Mouse (Mus musculus) liver, postnatal 0 days (tissue): ENCODE data around the gene Olfr685. TPM values are rescaled to one million over a fixed set of nuclear protein-coding genes. Genes with fewer than 3 reads are reported as not detected.

ENCODE experiments used
- ATAC-seq: fragments of 200-750 bp; cut with Nextera tagmentation; 2 replicates; pipeline ENCODE4 v1.8.0; 2017; ENCODE audit warnings: mild to moderate bottlenecking, moderate library complexity
- DNase-seq: peaks from one replicate; pipeline ENCODE4 v3.0.0-alpha.2; 2016
- H3K27ac ChIP-seq: fragments of 300-500 bp; sonication (generic); 2 replicates; pipeline ENCODE4 v1.5.1; 2014; ENCODE audit warnings: antibody characterized with exemption, moderate library complexity, mild to moderate bottlenecking, low read depth
- H3K27me3 ChIP-seq: fragments of 300-500 bp; sonication (generic); 2 replicates; pipeline ENCODE4 v1.6.1; 2014; ENCODE audit warnings: low read length, control low read depth, mixed read lengths; ENCODE audit not compliant: insufficient read depth
- H3K36me3 ChIP-seq: fragments of 300-500 bp; sonication (generic); replicated peaks from 2 replicates; pipeline ENCODE4 v1.6.1; 2014; ENCODE audit warnings: mild to moderate bottlenecking, control low read depth, low read length, moderate library complexity, mixed read lengths; ENCODE audit not compliant: insufficient read depth
- H3K4me1 ChIP-seq: fragments of 300-500 bp; sonication (generic); 2 replicates; pipeline ENCODE4 v1.6.1; 2014; ENCODE audit warnings: antibody characterized with exemption, mild to moderate bottlenecking, control low read depth; ENCODE audit not compliant: insufficient read depth
- H3K4me2 ChIP-seq: fragments of 300-500 bp; sonication (generic); 2 replicates; pipeline ENCODE4 v1.6.1; 2014; ENCODE audit warnings: low read depth, mild to moderate bottlenecking, low read length, moderate library complexity, mixed read lengths
- H3K4me3 ChIP-seq: fragments of 300-500 bp; sonication (generic); 2 replicates; pipeline ENCODE4 v1.5.1; 2014; ENCODE audit warnings: low read depth, low read length
- H3K9ac ChIP-seq: fragments of 300-500 bp; sonication (generic); replicated peaks from 2 replicates; pipeline ENCODE4 v1.6.1; 2014; ENCODE audit warnings: mild to moderate bottlenecking, moderate library complexity
- H3K9me3 ChIP-seq: fragments of 300-500 bp; sonication (generic); 2 replicates; pipeline ENCODE4 v1.6.1; 2016; ENCODE audit warnings: mild to moderate bottlenecking, control low read depth, low read length, mixed read lengths
- CTCF ChIP-seq: sonication (generic); IDR thresholded peaks from 2 replicates; pipeline ENCODE4 v1.5.1; 2016; ENCODE audit warnings: antibody characterized with exemption, low read depth
- EP300 ChIP-seq: IDR thresholded peaks from 2 replicates; pipeline ENCODE4 v1.6.1; 2016; ENCODE audit warnings: antibody characterized with exemption, low read depth, mild to moderate bottlenecking
- WGBS: fragments of 180-500 bp; shearing (Covaris S2); extraction: QIAGEN DNeasy Blood & Tissue Kit; methylation state at CpG from one replicate; pipeline ENCODE4 v1.1.7; 2014; ENCODE audit not compliant: insufficient replicate concordance; 5-methylcytosine and 5-hydroxymethylcytosine counted together
- polyA plus RNA-seq: library from polyadenylated mRNA; unstranded; fragments of >200 nt; fragmentation: Nextera tagmentation; extraction: Ambion mirVana; gene quantifications from 2 replicates; pipeline ENCODE4 v1.2.1, GENCODE M21; 2015

Olfr685 gene
- polyA plus RNA-seq = not detected in 2 replicates

DNA sequence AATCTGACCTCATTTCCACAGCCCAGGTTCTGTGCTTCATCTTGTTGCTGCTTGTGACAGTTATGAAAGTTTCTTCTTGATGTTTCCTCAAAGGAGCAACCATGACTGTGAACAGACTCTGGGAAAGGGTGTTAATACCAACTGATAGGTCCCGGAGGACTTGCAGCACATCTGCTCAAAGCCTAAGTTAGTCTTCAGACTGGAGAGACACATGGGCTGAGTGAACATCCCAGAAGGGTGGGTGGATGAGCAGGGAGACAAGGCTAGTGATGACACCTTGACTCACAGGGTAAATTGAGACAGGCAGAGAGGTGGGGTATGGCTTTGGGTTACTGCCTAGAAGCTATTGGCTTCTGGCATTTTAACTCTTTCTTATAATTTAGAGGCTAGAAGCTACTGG, at the start of gene Olfr685:
Gene Olfr685 (minus strand): TSS at position 101 of the 400 bp plus-strand sequence.
- ATAC-seq (no peak), DNase-seq (no peak)
- Histone ChIP-seq H3K4me2 (no peak within 1 kb of the TSS), H3K27ac (no peak within 1 kb of the TSS), H3K36me3 (no peaks in the 10 kb centered on the region), H3K9me3 (no peaks in the 10 kb centered on the region), H3K4me3 (no peak within 1 kb of the TSS), H3K27me3 (no peaks in the 10 kb centered on the region), H3K4me1 (no peaks in the 10 kb centered on the region), H3K9ac (no peak within 1 kb of the TSS)
- TF ChIP-seq CTCF = no peak
- TF ChIP-seq EP300 = no peak
- 81% methylated on average over 1 of the region's 1 CpGs for WGBS

DNA sequence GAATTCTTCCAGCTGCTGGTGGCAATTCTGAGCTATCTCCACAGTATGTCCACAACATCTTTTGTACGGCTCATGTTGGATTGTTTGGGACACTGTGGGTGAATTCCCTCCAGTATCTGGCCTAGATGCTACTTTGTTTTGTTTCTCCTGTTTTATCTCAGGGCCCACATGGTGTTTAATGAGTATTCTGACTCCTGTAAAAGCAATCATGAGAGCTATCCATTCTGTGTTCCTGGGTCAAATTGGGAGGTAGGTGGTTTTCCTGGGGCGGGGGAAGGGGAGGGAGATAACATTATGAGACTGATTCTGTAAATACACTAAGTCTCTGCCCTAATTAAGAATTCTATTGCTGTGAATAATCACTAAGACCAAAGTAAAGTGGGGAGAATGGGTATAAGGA, 43.6 kb upstream of the Olfr685 start:
- no peaks in the 10 kb centered on the region for H3K4me1 ChIP-seq
- H3K4me2 ChIP-seq = no peak overlapping the region
- no peaks in the 10 kb centered on the region for H3K27me3 ChIP-seq
- H3K4me3 ChIP-seq = no peak overlapping the region
- no peak overlapping the region for H3K27ac ChIP-seq
- H3K9me3 ChIP-seq = no peaks in the 10 kb centered on the region
- 79% methylated on average over 2 of the region's 2 CpGs for WGBS
- no peaks in the 10 kb centered on the region for H3K36me3 ChIP-seq
- DNase-seq (no peak), ATAC-seq (no peak)
- H3K9ac ChIP-seq = no peak overlapping the region
- TF ChIP-seq CTCF (no peak), EP300 (no peak)

DNA sequence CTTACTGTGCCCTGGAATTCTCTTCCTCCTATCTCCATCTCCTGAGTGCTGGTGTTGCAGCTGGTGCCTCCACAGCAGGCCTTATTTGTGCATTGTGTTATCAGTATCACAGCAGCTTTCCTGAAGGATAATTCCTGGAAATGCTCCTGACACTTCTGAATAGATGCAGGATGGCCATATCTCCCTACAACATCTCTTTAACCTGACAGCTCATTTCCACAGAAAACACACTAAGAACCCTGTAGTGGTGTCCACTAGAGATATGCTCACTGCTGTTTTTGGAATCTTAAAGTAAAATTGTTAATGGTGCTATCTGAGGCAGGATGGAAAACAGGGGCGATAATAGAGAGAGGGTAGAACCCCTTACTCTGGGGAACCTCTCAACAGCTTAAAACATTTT, 42.3 kb upstream of the Olfr685 start:
- ATAC-seq (no peak), DNase-seq (no peak)
- Histone ChIP-seq H3K27ac (no peak overlapping the region), H3K9me3 (no peaks in the 10 kb centered on the region), H3K4me3 (no peak overlapping the region), H3K27me3 (no peaks in the 10 kb centered on the region), H3K9ac (no peak overlapping the region), H3K4me2 (no peak overlapping the region), H3K4me1 (no peaks in the 10 kb centered on the region), H3K36me3 (no peaks in the 10 kb centered on the region)
- no peak for TF ChIP-seq CTCF
- no peak for TF ChIP-seq EP300
- WGBS = 58% methylated on average over 1 of the region's 1 CpGs

DNA sequence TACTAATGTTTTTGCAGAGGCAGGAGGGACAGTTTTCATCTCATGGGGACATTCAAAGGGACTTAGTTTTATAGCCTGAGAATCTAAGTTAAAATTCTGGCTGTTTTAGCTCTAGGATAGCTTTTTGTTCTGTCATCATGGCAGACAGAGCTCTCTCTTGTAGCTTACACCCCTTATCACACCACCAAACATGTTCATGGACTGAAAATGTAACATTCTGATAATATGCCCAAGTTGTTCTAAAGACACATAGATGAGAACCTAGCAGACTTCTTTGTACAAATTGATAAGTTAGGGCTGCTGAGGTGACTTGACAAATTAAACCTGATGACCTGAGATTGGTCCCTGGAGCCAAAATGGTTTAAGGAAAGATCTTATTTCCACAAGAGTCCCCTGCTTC, 40.9 kb upstream of the Olfr685 start:
- Histone ChIP-seq H3K4me1 (no peaks in the 10 kb centered on the region), H3K9ac (no peak overlapping the region), H3K27ac (no peak overlapping the region), H3K27me3 (no peaks in the 10 kb centered on the region), H3K36me3 (no peaks in the 10 kb centered on the region), H3K4me3 (no peak overlapping the region), H3K9me3 (no peaks in the 10 kb centered on the region), H3K4me2 (no peak overlapping the region)
- TF ChIP-seq EP300 (no peak), CTCF (no peak)
- ATAC-seq (no peak), DNase-seq (no peak)

DNA sequence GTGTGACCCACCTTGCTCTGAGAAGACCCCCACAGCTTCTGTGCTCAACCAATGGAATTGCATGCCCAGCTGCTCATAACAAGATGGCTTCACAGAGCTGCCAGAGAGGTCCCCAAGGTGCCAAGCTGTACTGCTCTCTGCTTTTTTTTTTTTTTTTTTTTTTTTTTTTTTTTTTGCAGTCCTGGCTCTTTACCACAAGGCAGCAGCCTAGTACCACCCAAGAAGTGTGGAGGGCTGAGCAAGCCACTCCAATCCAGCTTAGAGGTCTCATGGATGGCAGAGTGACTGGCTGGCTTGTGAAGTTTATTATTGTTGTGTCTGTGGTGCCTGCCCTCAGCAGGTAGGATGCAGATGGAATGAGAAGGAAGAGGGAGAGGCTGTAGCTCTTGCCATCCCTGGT, 40.3 kb upstream of the Olfr685 start:
- Histone ChIP-seq H3K4me2 (no peak overlapping the region), H3K36me3 (no peaks in the 10 kb centered on the region), H3K27ac (no peak overlapping the region), H3K9ac (no peak overlapping the region), H3K4me1 (no peaks in the 10 kb centered on the region), H3K9me3 (no peaks in the 10 kb centered on the region), H3K4me3 (no peak overlapping the region), H3K27me3 (no peaks in the 10 kb centered on the region)
- no peak for TF ChIP-seq EP300
- no peak for TF ChIP-seq CTCF
- no peak for DNase-seq
- ATAC-seq = no peak

DNA sequence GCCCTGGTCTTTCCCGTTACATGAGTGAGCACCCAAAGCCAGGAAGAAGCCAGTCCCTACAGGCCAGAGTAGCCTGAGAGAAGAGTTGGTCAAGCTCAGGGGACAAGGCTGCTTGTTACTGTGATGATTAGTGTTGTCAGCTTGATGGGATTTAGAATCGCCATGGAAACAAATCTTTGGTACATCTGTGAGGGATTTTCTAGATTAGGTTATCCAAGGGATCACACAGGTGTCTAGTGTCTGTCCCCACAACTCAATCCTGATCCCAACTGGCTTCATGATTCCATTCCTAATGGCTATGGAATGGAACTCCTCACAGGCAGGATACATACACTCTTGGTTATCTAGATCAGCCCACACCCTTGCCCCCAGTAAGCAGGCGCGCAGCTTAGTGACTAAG, 32.5 kb upstream of the Olfr685 start:
- ATAC-seq = no peak
- no peak overlapping the region for H3K27ac ChIP-seq
- no peak for DNase-seq
- H3K9me3 ChIP-seq = no peaks in the 10 kb centered on the region
- no peaks in the 10 kb centered on the region for H3K27me3 ChIP-seq
- TF ChIP-seq EP300 = no peak
- no peak for TF ChIP-seq CTCF
- H3K4me1 ChIP-seq = no peaks in the 10 kb centered on the region
- no peak overlapping the region for H3K9ac ChIP-seq
- 67% methylated on average over 4 of the region's 4 CpGs for WGBS
- H3K4me2 ChIP-seq = no peak overlapping the region
- no peaks in the 10 kb centered on the region for H3K36me3 ChIP-seq
- no peak overlapping the region for H3K4me3 ChIP-seq

DNA sequence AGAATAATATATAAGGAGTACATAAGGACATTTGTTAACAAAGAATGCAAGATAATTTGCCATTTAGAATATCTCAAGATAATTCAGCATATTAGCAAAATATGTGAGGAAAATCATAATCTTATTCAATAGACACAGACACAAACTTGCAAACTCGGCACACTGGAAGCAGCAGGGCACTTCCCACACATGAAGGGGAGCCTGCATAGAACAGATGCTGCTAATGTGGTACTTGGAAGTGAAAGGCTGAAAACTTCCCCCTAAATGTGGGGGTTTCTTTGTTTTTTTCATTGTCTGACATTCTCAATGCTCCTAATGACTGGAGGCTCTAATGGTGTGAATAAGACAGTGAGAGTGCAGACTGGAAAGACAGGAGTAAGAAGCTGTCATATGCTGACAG, 28.9 kb upstream of the Olfr685 start:
- Histone ChIP-seq H3K9ac (no peak overlapping the region), H3K27ac (no peak overlapping the region), H3K4me3 (no peak overlapping the region), H3K27me3 (no peaks in the 10 kb centered on the region), H3K4me2 (no peak overlapping the region), H3K4me1 (no peaks in the 10 kb centered on the region), H3K36me3 (no peaks in the 10 kb centered on the region), H3K9me3 (no peaks in the 10 kb centered on the region)
- no peak for DNase-seq
- 55% methylated on average over 1 of the region's 1 CpGs for WGBS
- no peak for ATAC-seq
- no peak for TF ChIP-seq EP300
- no peak for TF ChIP-seq CTCF
